Mouse (Mus musculus) left cerebral cortex, adult 11 months (tissue): ENCODE data around the gene Zdhhc14.

ENCODE experiments used
- DNase-seq: peaks from one replicate; pipeline ENCODE4 v3.0.0; 2022; ENCODE audit warnings: low spot score

Zdhhc14 gene

DNA sequence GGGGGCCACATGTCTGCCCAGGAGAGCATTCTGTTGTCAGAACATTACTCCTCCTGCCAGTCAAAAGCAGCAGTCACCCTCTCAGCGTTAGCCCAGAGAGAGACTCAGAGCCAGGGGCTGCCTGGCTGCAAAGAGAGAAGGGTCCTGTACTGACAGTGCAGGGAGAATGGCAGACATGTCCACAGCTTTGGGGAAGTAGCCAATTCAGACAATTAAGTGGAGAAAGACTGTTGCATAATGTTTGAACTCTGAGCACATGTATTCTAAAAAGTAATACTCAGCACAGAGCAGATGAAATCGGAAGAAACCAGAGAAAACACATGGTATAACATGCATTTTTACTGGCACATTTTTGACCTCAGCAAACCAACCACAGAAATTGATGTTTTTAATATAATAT is 292.9 kb downstream of the Zdhhc14 start:
- DNase-seq: no peak

DNA sequence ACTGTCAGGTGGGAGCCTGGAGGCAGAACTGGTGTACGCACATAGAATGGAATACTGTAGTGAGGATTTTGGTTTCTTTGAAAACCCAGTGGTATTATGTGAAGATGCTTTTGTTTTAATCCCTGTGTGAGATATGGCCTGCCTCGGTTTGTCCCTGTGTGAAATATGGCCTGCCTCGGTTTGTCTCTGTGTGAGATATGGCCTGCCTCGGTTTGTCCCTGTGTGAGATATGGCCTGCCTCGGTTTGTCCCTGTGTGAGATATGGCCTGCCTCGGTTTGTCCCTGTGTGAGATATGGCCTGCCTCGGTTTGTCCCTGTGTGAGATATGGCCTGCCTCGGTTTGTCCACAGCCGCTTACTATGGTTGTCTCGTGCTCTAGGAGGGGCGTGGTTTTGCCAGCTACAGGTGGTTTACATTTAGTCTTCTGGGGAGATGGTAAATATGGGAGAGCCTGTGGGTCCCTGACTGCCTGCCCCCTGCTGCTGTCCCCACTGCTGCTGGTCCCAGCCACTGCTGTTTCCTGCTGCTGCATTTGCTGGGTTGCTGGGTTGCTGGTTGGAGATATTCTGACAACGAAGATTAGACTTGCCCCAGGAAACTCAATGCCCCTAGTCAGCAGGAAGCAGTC is 299.9 kb downstream of the Zdhhc14 start:
- no peak for DNase-seq

DNA sequence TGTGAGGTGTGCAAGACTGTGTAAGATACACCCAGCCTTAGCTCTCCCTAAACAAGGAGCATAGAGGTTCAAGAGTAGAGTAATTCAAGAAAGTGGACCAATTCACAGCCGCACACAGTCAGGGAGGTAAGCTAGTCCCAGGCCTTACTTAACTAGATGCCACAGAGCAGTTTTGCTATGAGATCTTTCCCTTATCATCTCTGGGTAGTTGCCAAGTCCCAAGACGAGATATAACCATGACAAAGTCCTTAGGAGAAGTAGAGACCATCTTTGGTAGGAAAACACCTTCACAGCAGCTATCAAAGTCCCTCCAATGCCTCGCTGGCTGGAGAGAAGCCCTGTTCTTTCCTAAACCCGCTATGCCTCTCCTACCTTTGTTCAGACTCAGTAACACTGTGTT is 301.2 kb downstream of the Zdhhc14 start:
- no peak for DNase-seq

DNA sequence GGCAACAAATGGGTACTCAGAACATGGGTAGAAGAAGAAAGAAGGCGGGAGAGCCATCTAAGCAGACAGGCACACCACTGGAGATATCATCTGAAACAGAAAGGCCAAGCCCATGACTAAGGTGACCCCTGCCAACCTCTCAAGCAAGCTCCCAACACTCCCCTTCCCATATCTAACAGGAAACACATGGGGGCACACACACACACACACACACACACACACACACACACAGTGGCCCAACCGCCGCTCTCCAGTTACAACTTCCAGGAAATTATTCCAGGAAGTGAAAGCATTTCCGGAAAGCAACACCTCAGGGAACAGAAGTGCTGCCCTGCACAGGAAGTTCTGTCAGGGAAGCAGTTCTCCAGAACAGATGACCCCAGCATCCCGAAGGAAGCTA is 301.9 kb downstream of the Zdhhc14 start:
- no peak for DNase-seq

DNA sequence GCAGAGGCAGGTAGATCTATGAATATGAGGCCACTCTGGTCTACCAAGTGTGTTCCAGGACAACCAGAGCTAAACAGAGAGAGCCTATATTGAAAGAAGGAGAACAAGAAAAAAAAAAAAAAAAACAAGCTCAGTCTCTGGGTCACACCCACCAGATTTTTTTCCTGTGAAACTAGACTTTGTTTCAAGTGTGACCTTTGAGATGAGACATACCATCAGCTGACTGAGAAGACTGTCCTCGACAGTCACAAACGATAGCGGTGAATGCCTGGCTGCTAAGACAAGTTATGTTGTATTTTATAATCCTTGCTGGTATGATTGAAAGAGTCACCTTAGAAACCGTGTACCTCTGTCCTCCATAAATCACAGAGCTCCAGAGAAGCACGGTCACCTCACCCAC is 303.0 kb downstream of the Zdhhc14 start:
- DNase-seq: no peak

DNA sequence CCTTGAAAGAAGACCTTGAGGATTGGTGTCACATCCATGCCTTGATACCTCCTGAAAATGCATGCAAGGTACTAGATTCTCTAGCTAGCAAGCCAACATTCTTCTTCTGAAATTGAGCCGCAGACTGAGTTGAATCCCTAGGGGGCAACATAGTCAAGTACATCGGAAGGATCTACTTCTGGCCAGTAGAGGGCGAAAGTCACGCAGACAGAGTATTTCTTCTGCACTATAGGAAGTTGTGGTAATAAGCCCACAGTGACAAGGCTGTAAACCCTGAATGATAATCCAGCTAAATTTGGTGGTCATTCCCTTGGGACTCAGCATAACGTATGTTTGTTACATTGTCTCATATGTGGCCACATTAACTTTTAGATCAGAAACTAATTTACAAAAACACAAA is 303.5 kb downstream of the Zdhhc14 start:
- DNase-seq: peak; percentile 80

DNA sequence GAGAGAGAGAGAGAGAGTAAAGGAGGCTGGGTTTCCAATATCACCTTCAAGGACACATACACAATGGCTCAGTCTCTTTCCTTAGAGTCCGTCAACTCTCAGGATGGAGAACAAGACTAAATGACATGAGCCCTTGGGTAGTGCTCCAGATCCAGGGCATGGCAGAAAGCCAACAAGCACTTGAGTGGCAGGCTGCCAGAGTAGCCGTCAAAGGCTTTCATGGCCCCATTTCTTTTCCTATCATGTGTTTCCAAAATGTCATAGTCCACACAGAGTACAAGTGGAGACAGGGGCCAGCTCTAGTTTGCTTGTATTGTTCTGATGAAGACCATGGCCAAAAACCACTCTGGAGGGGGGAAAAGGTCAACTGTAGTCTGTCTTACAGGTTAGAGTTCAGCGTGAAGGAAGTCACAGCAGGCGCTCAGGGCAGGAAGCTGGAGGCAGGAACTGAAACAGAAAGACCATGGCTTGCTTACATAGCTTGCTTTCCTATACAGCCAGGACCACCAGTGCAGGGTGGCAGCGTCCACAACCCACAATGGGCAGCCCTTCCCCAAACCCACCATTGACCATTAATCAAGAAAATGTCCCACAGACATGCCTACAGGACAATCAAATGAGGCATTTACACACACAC is 304.9 kb downstream of the Zdhhc14 start:
- no peak for DNase-seq

DNA sequence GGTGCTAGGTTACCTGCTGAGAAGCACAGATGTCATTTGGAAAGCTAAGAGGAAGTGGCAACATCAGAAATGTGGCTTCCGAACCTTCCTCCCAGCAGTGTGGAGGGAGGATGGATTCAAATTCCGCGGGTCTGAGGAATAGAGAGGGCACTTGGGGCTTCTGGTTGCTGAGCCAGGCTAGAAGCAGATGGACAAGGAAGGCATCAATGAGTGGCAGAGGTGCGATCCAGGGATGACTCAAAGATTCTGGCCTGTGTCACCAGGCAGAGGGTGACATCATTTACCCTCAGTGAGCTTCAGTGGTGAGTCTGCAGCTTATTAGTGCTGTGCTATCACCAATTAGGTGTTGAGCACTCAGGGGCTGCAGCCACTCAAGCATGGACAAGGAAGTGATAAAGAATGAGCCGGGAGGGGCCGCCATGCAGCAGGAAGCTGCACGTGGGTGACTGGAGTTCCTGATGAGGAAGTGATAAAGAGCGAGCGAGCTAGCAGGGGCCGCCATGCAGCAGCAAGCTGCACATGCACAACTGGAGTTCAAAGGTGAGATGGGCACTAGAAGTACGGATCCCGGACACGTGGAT is 306.0 kb downstream of the Zdhhc14 start:
- no peak for DNase-seq

DNA sequence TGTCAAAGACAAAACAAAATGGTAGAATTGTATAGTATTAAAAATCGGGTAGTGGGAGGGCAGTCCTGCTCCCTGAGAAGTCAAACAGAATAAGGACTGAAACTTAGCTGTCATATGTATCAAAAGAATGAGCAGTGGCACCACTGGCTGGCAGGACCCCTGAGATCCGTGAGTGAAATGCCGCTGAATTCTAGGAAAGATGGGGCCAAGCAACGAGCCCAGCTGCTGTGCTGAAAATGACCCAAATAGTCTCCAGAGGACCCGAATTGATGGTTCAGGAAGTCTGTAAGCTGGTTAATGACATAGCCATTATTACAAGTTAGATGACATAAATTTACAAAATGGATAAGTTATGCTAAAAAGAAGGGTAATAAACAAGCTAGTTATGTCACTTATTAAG is 306.5 kb downstream of the Zdhhc14 start:
- no peak for DNase-seq

DNA sequence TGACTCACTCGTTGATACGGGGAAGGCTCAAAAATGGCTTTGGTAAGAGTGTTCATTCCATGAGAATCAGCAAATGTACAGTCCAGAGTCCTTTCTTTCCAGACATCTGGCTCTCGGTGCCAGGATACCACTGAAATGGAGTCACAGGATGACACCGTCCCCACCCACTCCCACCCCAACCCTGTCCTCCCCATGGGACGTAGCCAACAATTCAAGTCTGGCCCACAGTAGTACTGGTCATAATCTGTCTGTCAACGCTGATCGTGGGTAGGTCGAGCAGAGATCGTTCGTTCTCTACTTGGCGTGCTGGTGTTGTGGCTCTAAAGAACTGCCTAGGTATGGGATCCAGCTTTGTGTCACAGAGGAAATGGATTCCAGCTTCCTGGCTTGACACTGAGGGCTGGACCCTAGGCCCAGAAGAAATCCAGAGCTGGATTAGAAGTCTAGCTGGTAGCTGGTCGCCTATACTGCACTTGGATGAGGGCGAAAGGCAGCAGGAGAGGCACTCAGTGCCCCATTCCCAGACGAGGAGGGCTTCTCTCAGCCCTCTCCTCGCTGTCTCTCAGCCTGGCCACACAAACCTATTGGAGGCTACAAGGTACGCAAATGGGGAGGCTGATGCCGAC is 307.2 kb downstream of the Zdhhc14 start:
- no peak for DNase-seq

DNA sequence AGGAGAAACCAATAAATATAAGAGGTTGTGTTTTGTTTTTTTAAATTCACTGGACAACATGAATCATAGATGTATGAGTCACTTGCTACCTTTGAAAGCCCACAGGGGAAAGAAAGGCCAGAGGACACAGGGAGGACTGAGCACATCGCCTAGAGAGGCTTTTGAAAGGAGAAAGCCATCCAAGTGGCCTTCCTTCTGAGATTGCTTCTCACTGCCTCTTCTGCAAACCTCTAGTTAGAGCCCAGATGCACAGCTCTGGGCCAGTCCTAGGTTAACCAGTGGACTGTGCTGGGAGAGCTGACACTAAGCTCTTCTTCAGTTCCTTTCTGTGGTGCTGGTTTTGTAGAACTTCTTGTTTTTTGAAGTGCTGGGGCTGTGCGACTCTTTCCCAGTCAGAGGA is 307.9 kb downstream of the Zdhhc14 start:
- DNase-seq: no peak

DNA sequence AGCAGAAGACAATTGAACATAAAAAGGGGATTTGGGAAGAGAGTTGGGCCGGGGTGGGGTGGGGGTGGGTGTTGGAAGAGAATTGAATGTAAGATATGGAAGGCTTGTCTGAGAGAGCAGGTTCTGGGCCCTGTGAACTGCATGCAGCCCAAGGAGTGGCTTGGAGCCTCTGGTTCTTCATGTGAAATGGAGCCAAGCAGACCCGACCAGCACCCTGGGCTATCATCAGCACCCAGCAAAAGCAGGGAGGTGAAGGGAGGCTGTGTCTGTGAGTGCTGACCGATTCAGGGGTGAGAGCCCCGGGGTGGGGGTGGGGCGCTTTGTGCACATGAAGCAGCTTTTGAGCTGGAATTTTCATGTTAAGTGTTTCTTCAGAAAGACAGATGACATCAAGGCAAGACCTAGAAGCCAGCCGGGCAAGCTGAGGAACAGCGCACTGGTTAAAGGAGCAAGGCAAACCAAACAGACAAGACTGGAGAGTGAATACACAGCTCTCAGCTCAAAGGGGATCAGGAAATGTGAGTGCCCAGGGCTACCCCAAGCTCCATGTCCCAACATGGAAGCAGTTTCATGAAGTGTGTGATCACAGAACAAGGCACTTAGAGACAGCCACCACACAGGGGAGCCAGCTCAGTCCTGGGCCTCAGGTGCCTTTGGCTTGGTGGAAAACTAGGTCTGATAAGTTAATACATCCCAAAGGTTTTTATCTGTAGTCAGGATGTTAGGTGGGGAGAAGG is 308.6 kb downstream of the Zdhhc14 start:
- DNase-seq: no peak

DNA sequence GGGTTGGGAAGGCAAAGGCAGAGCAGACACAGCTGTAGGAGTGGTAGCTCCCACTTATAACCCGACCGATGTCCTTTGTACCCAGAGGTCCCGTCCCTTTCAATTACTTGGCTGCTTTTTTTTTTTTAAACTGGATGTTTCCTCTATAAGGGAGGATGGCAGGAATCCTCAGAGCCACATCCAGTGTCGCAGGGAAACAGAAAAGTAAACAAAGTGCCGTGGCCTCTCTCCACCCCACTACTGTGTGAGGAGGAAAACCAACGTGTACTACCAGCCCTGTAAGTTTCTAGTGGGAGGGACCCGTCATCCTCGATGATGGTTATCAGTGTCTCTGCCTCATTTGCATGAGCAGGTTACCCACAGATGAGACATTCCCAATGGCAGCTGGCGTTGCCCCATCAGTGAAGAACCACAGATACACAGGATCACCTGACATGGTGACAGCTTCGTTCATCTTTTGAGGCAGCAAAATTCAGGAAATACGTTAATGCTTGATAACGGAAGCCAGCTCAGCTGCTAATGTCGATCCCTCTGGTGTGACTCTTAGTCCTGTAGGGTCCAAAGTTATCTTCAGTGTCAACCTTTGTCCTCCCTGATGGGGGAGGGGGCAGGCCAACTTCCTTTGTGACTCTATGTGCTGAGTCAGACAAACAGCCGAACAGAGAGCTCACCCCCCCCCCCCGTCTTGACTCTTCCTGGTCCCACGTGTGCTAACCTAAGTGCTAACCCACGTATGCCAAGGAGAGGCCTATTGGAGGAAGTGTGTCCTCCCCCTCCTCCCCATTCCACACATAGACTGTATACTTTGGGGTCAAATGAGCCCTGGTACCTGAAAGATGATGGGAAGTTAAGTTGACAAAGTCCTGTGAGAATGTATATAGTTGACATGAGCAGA is 309.7 kb downstream of the Zdhhc14 start:
- no peak for DNase-seq

DNA sequence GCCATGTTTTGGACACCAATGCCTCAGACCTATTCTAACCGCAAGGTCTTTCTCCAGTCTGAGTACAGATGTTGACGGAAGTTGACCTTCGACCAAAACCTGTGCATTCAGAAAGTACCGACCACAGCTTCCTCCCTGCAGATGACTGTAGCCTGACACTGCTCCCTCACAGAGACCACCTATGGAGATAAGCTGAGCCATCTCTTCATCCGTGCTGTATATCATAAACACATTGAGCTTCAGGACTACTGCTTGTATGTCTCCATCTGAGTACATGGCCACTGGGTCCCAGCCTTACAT is 310.2 kb downstream of the Zdhhc14 start:
- DNase-seq: no peak
